Mouse (Mus musculus): ENCODE measurements around the gene Cables2. TPM values are rescaled to one million over a fixed set of nuclear protein-coding genes. Genes with fewer than 3 reads are reported as not detected.
A peak's percentile ranks its signal among the peaks of the same experiment; 100 is the strongest.

Gene Cables2
- polyA plus RNA-seq (2014; fragmentation: Nextera tagmentation; extraction: Ambion mirVana): 32.0 and 37.5 TPM in 2 replicates

GRCm38 (mm10) chr2:180273394-180274244 lies at the start of gene Cables2:
Gene Cables2 (minus strand): TSS chr2:180273496.
- 7% methylated on average over 61 of the region's 68 CpGs for WGBS
- H3K4me1 ChIP-seq (ENCODE audit: control insufficient read depth, insufficient read depth, low read length): peaks cover 17% of the 10 kb centered on the region
- H3K36me3 ChIP-seq (ENCODE audit: control insufficient read depth, insufficient read depth, low read length): peaks cover 12% of the 10 kb centered on the region
- DNase-seq (peak; percentile 98), ATAC-seq (ENCODE audit: low FRiP score, low TSS enrichment) (peak; percentile 96)
- peak within 1 kb of the TSS; percentile 65 for H3K4me2 ChIP-seq (ENCODE audit: low read length)
- peak within 1 kb of the TSS; percentile 90 for H3K9ac ChIP-seq (replicated peaks; ENCODE audit: low read length)
- H3K27me3 ChIP-seq (ENCODE audit: control insufficient read depth, insufficient read depth, low read length): no peaks in the 10 kb centered on the region
- H3K4me3 ChIP-seq (replicated peaks; ENCODE audit: low read depth, low read length): peak within 1 kb of the TSS; percentile 81
- no peaks in the 10 kb centered on the region for H3K9me3 ChIP-seq (ENCODE audit: control insufficient read depth, low read length)
- H3K27ac ChIP-seq (replicated peaks; ENCODE audit: low read depth, low read length): peak within 1 kb of the TSS; percentile 74

- H3K27me3 ChIP-seq (ENCODE audit: control insufficient read depth, insufficient read depth, low read length): no peaks in the 10 kb centered on the region
- no peaks in the 10 kb centered on the region for H3K9me3 ChIP-seq (ENCODE audit: control insufficient read depth, low read length)
- no peak for DNase-seq
- no peak overlapping the region for H3K4me2 ChIP-seq (ENCODE audit: low read length)
- ATAC-seq (ENCODE audit: low FRiP score, low TSS enrichment): 0 out of 2 replicates have a peak, but pooled peaks have one; percentile 24
- H3K36me3 ChIP-seq (ENCODE audit: control insufficient read depth, insufficient read depth, low read length): no peaks in the 10 kb centered on the region
- H3K27ac ChIP-seq (replicated peaks; ENCODE audit: low read depth, low read length): no peak overlapping the region
- WGBS: 11% methylated on average over 14 of the region's 14 CpGs
- no peak overlapping the region for H3K9ac ChIP-seq (replicated peaks; ENCODE audit: low read length)
- no peaks in the 10 kb centered on the region for H3K4me1 ChIP-seq (ENCODE audit: control insufficient read depth, insufficient read depth, low read length)
- no peak overlapping the region for H3K4me3 ChIP-seq (replicated peaks; ENCODE audit: low read depth, low read length)
Observed at GRCm38 (mm10) chr2:180322674-180323355, 49.5 kb upstream of the Cables2 start.

GRCm38 (mm10) chr2:180320216-180320615 lies 46.9 kb upstream of the Cables2 start:
- H3K4me2 ChIP-seq (ENCODE audit: low read length): no peak overlapping the region
- no peaks in the 10 kb centered on the region for H3K27me3 ChIP-seq (ENCODE audit: control insufficient read depth, insufficient read depth, low read length)
- no peak overlapping the region for H3K4me3 ChIP-seq (replicated peaks; ENCODE audit: low read depth, low read length)
- ATAC-seq (ENCODE audit: low FRiP score, low TSS enrichment) (no peak), DNase-seq (no peak)
- no peak overlapping the region for H3K9ac ChIP-seq (replicated peaks; ENCODE audit: low read length)
- 62% methylated on average over 4 of the region's 4 CpGs for WGBS
- H3K4me1 ChIP-seq (ENCODE audit: control insufficient read depth, insufficient read depth, low read length): no peaks in the 10 kb centered on the region
- H3K27ac ChIP-seq (replicated peaks; ENCODE audit: low read depth, low read length): no peak overlapping the region
- H3K36me3 ChIP-seq (ENCODE audit: control insufficient read depth, insufficient read depth, low read length): no peaks in the 10 kb centered on the region
- no peaks in the 10 kb centered on the region for H3K9me3 ChIP-seq (ENCODE audit: control insufficient read depth, low read length)

GRCm38 (mm10) chr2:180317591-180317990 lies 44.3 kb upstream of the Cables2 start:
- H3K27me3 ChIP-seq (ENCODE audit: control insufficient read depth, insufficient read depth, low read length): no peaks in the 10 kb centered on the region
- no peak overlapping the region for H3K4me2 ChIP-seq (ENCODE audit: low read length)
- ATAC-seq (ENCODE audit: low FRiP score, low TSS enrichment) (no peak), DNase-seq (no peak)
- no peak overlapping the region for H3K4me3 ChIP-seq (replicated peaks; ENCODE audit: low read depth, low read length)
- no peaks in the 10 kb centered on the region for H3K4me1 ChIP-seq (ENCODE audit: control insufficient read depth, insufficient read depth, low read length)
- no peaks in the 10 kb centered on the region for H3K36me3 ChIP-seq (ENCODE audit: control insufficient read depth, insufficient read depth, low read length)
- 85% methylated on average over 7 of the region's 7 CpGs for WGBS
- H3K27ac ChIP-seq (replicated peaks; ENCODE audit: low read depth, low read length): no peak overlapping the region
- H3K9me3 ChIP-seq (ENCODE audit: control insufficient read depth, low read length): no peaks in the 10 kb centered on the region
- no peak overlapping the region for H3K9ac ChIP-seq (replicated peaks; ENCODE audit: low read length)

GRCm38 (mm10) chr2:180314292-180314691 lies 41.0 kb upstream of the Cables2 start:
- ATAC-seq (ENCODE audit: low FRiP score, low TSS enrichment) (no peak), DNase-seq (no peak)
- H3K36me3 ChIP-seq (ENCODE audit: control insufficient read depth, insufficient read depth, low read length): no peaks in the 10 kb centered on the region
- no peaks in the 10 kb centered on the region for H3K27me3 ChIP-seq (ENCODE audit: control insufficient read depth, insufficient read depth, low read length)
- 84% methylated on average over 2 of the region's 2 CpGs for WGBS
- H3K9me3 ChIP-seq (ENCODE audit: control insufficient read depth, low read length): no peaks in the 10 kb centered on the region
- H3K4me1 ChIP-seq (ENCODE audit: control insufficient read depth, insufficient read depth, low read length): no peaks in the 10 kb centered on the region
- no peak overlapping the region for H3K4me3 ChIP-seq (replicated peaks; ENCODE audit: low read depth, low read length)
- H3K4me2 ChIP-seq (ENCODE audit: low read length): no peak overlapping the region
- H3K27ac ChIP-seq (replicated peaks; ENCODE audit: low read depth, low read length): no peak overlapping the region
- H3K9ac ChIP-seq (replicated peaks; ENCODE audit: low read length): no peak overlapping the region

- no peak for ATAC-seq (ENCODE audit: low FRiP score, low TSS enrichment)
Observed at GRCm38 (mm10) chr2:180311147-180311546, 37.9 kb upstream of the Cables2 start.

GRCm38 (mm10) chr2:180307680-180308079 lies 34.4 kb upstream of the Cables2 start:
- Histone ChIP-seq H3K4me1 (ENCODE audit: control insufficient read depth, insufficient read depth, low read length) (no peaks in the 10 kb centered on the region), H3K4me2 (ENCODE audit: low read length) (no peak overlapping the region), H3K27ac (replicated peaks; ENCODE audit: low read depth, low read length) (no peak overlapping the region), H3K4me3 (replicated peaks; ENCODE audit: low read depth, low read length) (no peak overlapping the region), H3K9me3 (ENCODE audit: control insufficient read depth, low read length) (no peaks in the 10 kb centered on the region), H3K36me3 (ENCODE audit: control insufficient read depth, insufficient read depth, low read length) (no peaks in the 10 kb centered on the region), H3K27me3 (ENCODE audit: control insufficient read depth, insufficient read depth, low read length) (no peaks in the 10 kb centered on the region), H3K9ac (replicated peaks; ENCODE audit: low read length) (no peak overlapping the region)
- ATAC-seq (ENCODE audit: low FRiP score, low TSS enrichment) (no peak), DNase-seq (no peak)
- 56% methylated on average over 2 of the region's 2 CpGs for WGBS

More at GRCm38 (mm10) chr2:180311147-180311546, 37.9 kb upstream of the Cables2 start:
- Histone ChIP-seq H3K36me3 (ENCODE audit: control insufficient read depth, insufficient read depth, low read length) (no peaks in the 10 kb centered on the region), H3K4me1 (ENCODE audit: control insufficient read depth, insufficient read depth, low read length) (no peaks in the 10 kb centered on the region), H3K27ac (replicated peaks; ENCODE audit: low read depth, low read length) (no peak overlapping the region), H3K27me3 (ENCODE audit: control insufficient read depth, insufficient read depth, low read length) (no peaks in the 10 kb centered on the region), H3K4me2 (ENCODE audit: low read length) (no peak overlapping the region), H3K9ac (replicated peaks; ENCODE audit: low read length) (no peak overlapping the region), H3K4me3 (replicated peaks; ENCODE audit: low read depth, low read length) (no peak overlapping the region), H3K9me3 (ENCODE audit: control insufficient read depth, low read length) (no peaks in the 10 kb centered on the region)
- no peak for DNase-seq
- WGBS: 82% methylated on average over 4 of the region's 4 CpGs

GRCm38 (mm10) chr2:180306423-180307168 lies 33.3 kb upstream of the Cables2 start:
- WGBS: 86% methylated on average over 8 of the region's 8 CpGs
- Histone ChIP-seq H3K4me1 (ENCODE audit: control insufficient read depth, insufficient read depth, low read length) (no peaks in the 10 kb centered on the region), H3K9ac (replicated peaks; ENCODE audit: low read length) (no peak overlapping the region), H3K9me3 (ENCODE audit: control insufficient read depth, low read length) (0 out of 2 replicates have a peak, but pooled peaks cover 5% of the 10 kb centered on the region), H3K4me2 (ENCODE audit: low read length) (no peak overlapping the region), H3K27me3 (ENCODE audit: control insufficient read depth, insufficient read depth, low read length) (no peaks in the 10 kb centered on the region), H3K36me3 (ENCODE audit: control insufficient read depth, insufficient read depth, low read length) (no peaks in the 10 kb centered on the region), H3K4me3 (replicated peaks; ENCODE audit: low read depth, low read length) (no peak overlapping the region), H3K27ac (replicated peaks; ENCODE audit: low read depth, low read length) (no peak overlapping the region)
- no peak for DNase-seq
- no peak for ATAC-seq (ENCODE audit: low FRiP score, low TSS enrichment)
